Mouse (Mus musculus) megakaryocyte, embryonic 14.5 days (primary cell): ENCODE data around the gene Nr1i3.

Source experiments
- FLI1 ChIP-seq: IDR thresholded peaks from 2 replicates; pipeline ENCODE4 v1.6.1; 2012; ENCODE audit warnings: low read length, inconsistent platforms, mixed read lengths
- GATA1 ChIP-seq: IDR thresholded peaks from 3 replicates; pipeline ENCODE4 v1.6.1; 2012; ENCODE audit warnings: mixed read lengths, low read length, inconsistent platforms, borderline replicate concordance

DNA sequence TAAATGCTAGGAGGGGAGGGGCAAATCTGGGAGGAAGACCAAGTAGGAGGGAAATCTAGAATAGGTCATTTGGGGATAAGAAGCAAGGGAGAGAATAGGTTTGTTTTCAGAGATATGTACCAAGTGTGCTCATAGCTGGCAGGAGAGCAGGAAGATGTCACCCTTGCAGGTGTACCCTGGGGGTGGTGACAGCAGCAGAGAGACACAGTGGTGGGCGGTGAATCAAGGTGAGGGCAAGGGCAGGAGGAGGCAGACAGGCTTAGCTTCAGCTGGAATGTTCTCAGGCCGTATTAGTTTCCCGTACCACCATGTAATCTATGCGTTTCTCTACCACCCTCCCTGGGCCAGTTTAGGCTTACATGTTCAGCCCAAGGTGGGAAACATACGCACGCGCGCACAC, 41.0 kb upstream of the Nr1i3 start:
- TF ChIP-seq FLI1 = no peak
- no peak for TF ChIP-seq GATA1
